Mouse (Mus musculus): ENCODE data around the gene Agmat. TPM values are rescaled to one million over a fixed set of nuclear protein-coding genes. Genes with fewer than 3 reads are reported as not detected.

The Agmat gene
- polyA plus RNA-seq, 1 experiment from 2014 or later: 0.13 TPM

GRCm38 (mm10) chr4:141789564-141790218, 43.2 kb downstream of the Agmat start:
- Histone ChIP-seq H3K4me2 (ENCODE audit: low read depth, low read length) (peak overlapping the region; percentile 82), H3K9me3 (ENCODE audit: control insufficient read depth, low read length) (no peaks in the 10 kb centered on the region), H3K36me3 (ENCODE audit: control insufficient read depth, insufficient read depth, low read length) (peaks cover 31% of the 10 kb centered on the region), H3K4me1 (ENCODE audit: control insufficient read depth, insufficient read depth, low read length) (peaks cover 6% of the 10 kb centered on the region; the same call in 1 of the 2 replicates), H3K9ac (ENCODE audit: low read depth, low read length) (peak overlapping the region; percentile 94), H3K27ac (replicated peaks; ENCODE audit: low read depth, low read length) (peak overlapping the region; percentile 82), H3K4me3 (ENCODE audit: low read depth, low read length) (peak overlapping the region; percentile 90), H3K27me3 (replicated peaks; ENCODE audit: control insufficient read depth, insufficient read depth, low read length) (no peaks in the 10 kb centered on the region)
- WGBS: 54% methylated on average over 3 of the region's 3 CpGs
- no peak for ATAC-seq (ENCODE audit: low read depth)
- DNase-seq (ENCODE audit: low spot score): no peak

- H3K4me3 ChIP-seq (ENCODE audit: low read depth, low read length): peak within 1 kb of the TSS; percentile 90
- H3K4me2 ChIP-seq (ENCODE audit: low read depth, low read length): peak within 1 kb of the TSS; percentile 82
- H3K4me1 ChIP-seq (ENCODE audit: control insufficient read depth, insufficient read depth, low read length): peaks cover 12% of the 10 kb centered on the region; the same call in 1 of the 2 replicates
- DNase-seq (ENCODE audit: low spot score) (peak; percentile 100), ATAC-seq (ENCODE audit: low read depth) (peak; percentile 91)
- H3K9ac ChIP-seq (ENCODE audit: low read depth, low read length): peak within 1 kb of the TSS; percentile 94
- H3K27ac ChIP-seq (replicated peaks; ENCODE audit: low read depth, low read length): peak within 1 kb of the TSS; percentile 82
- peaks cover 25% of the 10 kb centered on the region for H3K36me3 ChIP-seq (ENCODE audit: control insufficient read depth, insufficient read depth, low read length)
- no peaks in the 10 kb centered on the region for H3K9me3 ChIP-seq (ENCODE audit: control insufficient read depth, low read length)
- no peaks in the 10 kb centered on the region for H3K27me3 ChIP-seq (replicated peaks; ENCODE audit: control insufficient read depth, insufficient read depth, low read length)
- WGBS: under 1% methylated on average over 25 of the region's 42 CpGs
These were observed 44.1 kb downstream of the Agmat start, which contains the start of gene Dnajc16 for GRCm38 (mm10) chr4:141790524-141790990. Dnajc16 (minus strand) TSS chr4:141790931.

GRCm38 (mm10) chr4:141791486-141791885, 45.0 kb downstream of the Agmat start:
- Histone ChIP-seq H3K27me3 (replicated peaks; ENCODE audit: control insufficient read depth, insufficient read depth, low read length) (no peaks in the 10 kb centered on the region), H3K27ac (replicated peaks; ENCODE audit: low read depth, low read length) (no peak overlapping the region), H3K36me3 (ENCODE audit: control insufficient read depth, insufficient read depth, low read length) (peaks cover 16% of the 10 kb centered on the region), H3K4me1 (ENCODE audit: control insufficient read depth, insufficient read depth, low read length) (peaks cover 12% of the 10 kb centered on the region; the same call in 1 of the 2 replicates), H3K9ac (ENCODE audit: low read depth, low read length) (no peak overlapping the region), H3K4me2 (ENCODE audit: low read depth, low read length) (no peak overlapping the region), H3K9me3 (ENCODE audit: control insufficient read depth, low read length) (no peaks in the 10 kb centered on the region), H3K4me3 (ENCODE audit: low read depth, low read length) (no peak overlapping the region)
- WGBS: 92% methylated on average over 7 of the region's 7 CpGs
- DNase-seq (ENCODE audit: low spot score) (no peak), ATAC-seq (ENCODE audit: low read depth) (no peak)

DNA sequence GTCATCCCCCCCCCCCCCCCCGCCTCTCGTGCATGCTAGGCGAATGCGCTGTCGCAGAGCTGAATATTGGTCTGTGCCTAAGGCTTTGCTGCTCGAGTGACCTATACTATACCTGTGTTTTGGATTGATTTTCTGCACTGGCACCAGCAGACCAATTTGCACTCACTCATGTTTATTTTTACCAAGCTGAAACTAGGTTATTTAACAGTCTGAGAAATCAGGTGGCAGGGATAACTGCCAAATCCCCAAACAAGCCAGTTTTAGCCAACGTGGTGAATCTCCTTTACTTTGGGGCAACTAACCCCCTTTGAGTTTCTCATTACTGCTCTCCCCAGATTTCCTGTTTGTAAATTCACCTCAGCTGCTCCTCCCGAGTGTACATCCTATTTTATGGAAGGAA, 45.5 kb downstream of the Agmat start:
- 79% methylated on average over 8 of the region's 8 CpGs for WGBS
- Histone ChIP-seq H3K27me3 (replicated peaks; ENCODE audit: control insufficient read depth, insufficient read depth, low read length) (no peaks in the 10 kb centered on the region), H3K36me3 (ENCODE audit: control insufficient read depth, insufficient read depth, low read length) (peaks cover 20% of the 10 kb centered on the region), H3K4me1 (ENCODE audit: control insufficient read depth, insufficient read depth, low read length) (peaks cover 12% of the 10 kb centered on the region; the same call in 1 of the 2 replicates), H3K4me2 (ENCODE audit: low read depth, low read length) (no peak overlapping the region), H3K9me3 (ENCODE audit: control insufficient read depth, low read length) (no peaks in the 10 kb centered on the region), H3K27ac (replicated peaks; ENCODE audit: low read depth, low read length) (no peak overlapping the region), H3K9ac (ENCODE audit: low read depth, low read length) (no peak overlapping the region), H3K4me3 (ENCODE audit: low read depth, low read length) (no peak overlapping the region)
- no peak for ATAC-seq (ENCODE audit: low read depth)
- DNase-seq (ENCODE audit: low spot score): no peak

GRCm38 (mm10) chr4:141792554-141793281, 46.2 kb downstream of the Agmat start:
- ATAC-seq (ENCODE audit: low read depth) (no peak), DNase-seq (ENCODE audit: low spot score) (no peak)
- Histone ChIP-seq H3K4me1 (ENCODE audit: control insufficient read depth, insufficient read depth, low read length) (peaks cover 12% of the 10 kb centered on the region; the same call in 1 of the 2 replicates), H3K9ac (ENCODE audit: low read depth, low read length) (peak overlapping the region; percentile 71), H3K27ac (replicated peaks; ENCODE audit: low read depth, low read length) (peak overlapping the region; percentile 92), H3K9me3 (ENCODE audit: control insufficient read depth, low read length) (no peaks in the 10 kb centered on the region), H3K27me3 (replicated peaks; ENCODE audit: control insufficient read depth, insufficient read depth, low read length) (no peaks in the 10 kb centered on the region), H3K36me3 (ENCODE audit: control insufficient read depth, insufficient read depth, low read length) (peaks cover 24% of the 10 kb centered on the region), H3K4me2 (ENCODE audit: low read depth, low read length) (peak overlapping the region; percentile 61), H3K4me3 (ENCODE audit: low read depth, low read length) (peak overlapping the region; percentile 63)
- 11% methylated on average over 10 of the region's 10 CpGs for WGBS

GRCm38 (mm10) chr4:141793282-141794151, 47.0 kb downstream of the Agmat start, which contains the start of gene Casp9:
Casp9 (plus strand) TSS chr4:141793612.
- H3K4me3 ChIP-seq (ENCODE audit: low read depth, low read length): peak within 1 kb of the TSS; percentile 63
- H3K27ac ChIP-seq (replicated peaks; ENCODE audit: low read depth, low read length): peak within 1 kb of the TSS; percentile 92
- H3K27me3 ChIP-seq (replicated peaks; ENCODE audit: control insufficient read depth, insufficient read depth, low read length): no peaks in the 10 kb centered on the region
- DNase-seq (ENCODE audit: low spot score) (peak; percentile 98), ATAC-seq (ENCODE audit: low read depth) (peak; percentile 84)
- WGBS: 2% methylated on average over 42 of the region's 80 CpGs
- peak within 1 kb of the TSS; percentile 61 for H3K4me2 ChIP-seq (ENCODE audit: low read depth, low read length)
- peaks cover 12% of the 10 kb centered on the region; the same call in 1 of the 2 replicates for H3K4me1 ChIP-seq (ENCODE audit: control insufficient read depth, insufficient read depth, low read length)
- H3K36me3 ChIP-seq (ENCODE audit: control insufficient read depth, insufficient read depth, low read length): peaks cover 20% of the 10 kb centered on the region
- no peaks in the 10 kb centered on the region for H3K9me3 ChIP-seq (ENCODE audit: control insufficient read depth, low read length)
- peak within 1 kb of the TSS; percentile 71 for H3K9ac ChIP-seq (ENCODE audit: low read depth, low read length)

- H3K27me3 ChIP-seq (replicated peaks; ENCODE audit: control insufficient read depth, insufficient read depth, low read length): no peaks in the 10 kb centered on the region
- peaks cover 16% of the 10 kb centered on the region for H3K36me3 ChIP-seq (ENCODE audit: control insufficient read depth, insufficient read depth, low read length)
- 14% methylated on average over 5 of the region's 5 CpGs for WGBS
- peaks cover 12% of the 10 kb centered on the region; the same call in 1 of the 2 replicates for H3K4me1 ChIP-seq (ENCODE audit: control insufficient read depth, insufficient read depth, low read length)
- H3K9ac ChIP-seq (ENCODE audit: low read depth, low read length): peak overlapping the region; percentile 71
- no peak for ATAC-seq (ENCODE audit: low read depth)
- H3K4me3 ChIP-seq (ENCODE audit: low read depth, low read length): peak overlapping the region; percentile 63
- H3K27ac ChIP-seq (replicated peaks; ENCODE audit: low read depth, low read length): peak overlapping the region; percentile 92
- peak overlapping the region; percentile 61 for H3K4me2 ChIP-seq (ENCODE audit: low read depth, low read length)
- no peaks in the 10 kb centered on the region for H3K9me3 ChIP-seq (ENCODE audit: control insufficient read depth, low read length)
- no peak for DNase-seq (ENCODE audit: low spot score)
These were observed 47.7 kb downstream of the Agmat start for GRCm38 (mm10) chr4:141794152-141794535.

DNA sequence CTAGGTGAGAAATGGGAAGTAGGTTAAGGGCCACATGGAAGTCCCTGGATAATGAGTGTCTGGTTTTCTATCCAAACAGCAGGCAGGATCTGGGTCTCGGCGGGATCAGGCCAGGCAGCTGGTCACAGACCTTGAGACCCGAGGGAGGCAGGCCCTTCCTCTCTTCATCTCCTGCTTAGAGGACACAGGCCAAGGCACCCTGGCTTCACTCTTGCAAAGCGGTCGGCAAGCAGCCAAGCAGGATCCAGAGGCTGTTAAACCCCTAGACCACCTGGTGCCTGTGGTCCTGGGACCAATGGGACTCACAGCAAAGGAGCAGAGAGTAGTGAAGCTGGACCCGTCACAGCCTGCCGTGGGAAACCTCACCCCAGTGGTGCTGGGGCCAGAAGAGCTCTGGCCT, 49.9 kb downstream of the Agmat start:
- ATAC-seq (ENCODE audit: low read depth) (no peak), DNase-seq (ENCODE audit: low spot score) (no peak)
- Histone ChIP-seq H3K27me3 (replicated peaks; ENCODE audit: control insufficient read depth, insufficient read depth, low read length) (no peaks in the 10 kb centered on the region), H3K4me1 (ENCODE audit: control insufficient read depth, insufficient read depth, low read length) (peaks cover 9% of the 10 kb centered on the region; the same call in 1 of the 2 replicates), H3K9ac (ENCODE audit: low read depth, low read length) (no peak overlapping the region), H3K4me3 (ENCODE audit: low read depth, low read length) (no peak overlapping the region), H3K27ac (replicated peaks; ENCODE audit: low read depth, low read length) (no peak overlapping the region), H3K36me3 (ENCODE audit: control insufficient read depth, insufficient read depth, low read length) (peaks cover 16% of the 10 kb centered on the region), H3K4me2 (ENCODE audit: low read depth, low read length) (no peak overlapping the region), H3K9me3 (ENCODE audit: control insufficient read depth, low read length) (no peaks in the 10 kb centered on the region)
- WGBS: 84% methylated on average over 7 of the region's 7 CpGs
